Mouse (Mus musculus): Measurements from ENCODE around the gene Hspb1. TPM values are rescaled to one million over a fixed set of nuclear protein-coding genes. Genes with fewer than 3 reads are reported as not detected.

Hspb1 gene
- total and polyA plus RNA-seq, 3 experiments: 1.1 to 3.6 (median 2.6) TPM

- in situ Hi-C loops (cut with MboI; ENCODE audit: low pct_ligation_motif_present, low pct_unique_long_range_greater_than_20kb, low sequenced_read_pairs) (loop anchor here (10.0 kb wide), 1 partner anchor 145 kb away; no protein-coding TSS in a partner anchor), dilution Hi-C loops (cut with MboI; ENCODE audit: extremely low pct_ligation_motif_present, extremely low pct_unique_long_range_greater_than_20kb, low sequenced_read_pairs) (no loop called here)
- Histone ChIP-seq H3K4me1 (ENCODE audit: control insufficient read depth in 1 of 2, insufficient read depth in 2 of 2) (peaks cover 0 to 7% of the 10 kb centered on the region in 2 experiments; a peak in 1 of 4 replicates), H3K4me3 (replicated peaks in 1 of 3; ENCODE audit: low read depth in 2 of 3, low read length in 2 of 3, poor library complexity in 1 of 3) (no peak overlapping the region), H3K36me3 (replicated peaks in 1 of 2; ENCODE audit: control insufficient read depth in 1 of 2, insufficient read depth in 1 of 2, low read length in 1 of 2) (peaks cover 0 to 13% of the 10 kb centered on the region in 2 experiments), H3K27me3 (replicated peaks) (no peaks in the 10 kb centered on the region), H3K4me2 (ENCODE audit: insufficient read depth, low read depth, poor library complexity, severe bottlenecking) (no peak overlapping the region), H3K79me2 (replicated peaks; ENCODE audit: control insufficient read depth, extremely low read depth, insufficient read depth, poor library complexity, severe bottlenecking) (no peaks in the 10 kb centered on the region), H3K9ac (ENCODE audit: insufficient read depth, low read depth) (no peak overlapping the region), H3K27ac (ENCODE audit: insufficient read depth, low read depth) (no peak overlapping the region), H3K9me3 (replicated peaks; ENCODE audit: low read length) (no peaks in the 10 kb centered on the region)
- no peak for DNase-seq (ENCODE audit: extremely low read depth)
- TF ChIP-seq SIN3A (IDR thresholded peaks at IDR 0.05; ENCODE audit: low read length): no peak
- no peak for TF ChIP-seq POLR2A (IDR thresholded peaks at IDR 0.05; ENCODE audit: low read depth, low read length)
- no peak for TF ChIP-seq MAFK (IDR thresholded peaks at IDR 0.05; ENCODE audit: insufficient replicate concordance, low read length)
- no peak for TF ChIP-seq MXI1 (IDR thresholded peaks at IDR 0.05; ENCODE audit: low read depth, low read length)
- no peak for TF ChIP-seq TBP (conservative IDR thresholded peaks at IDR 0.05; ENCODE audit: low read depth, low read length)
- no peak for TF ChIP-seq E2F4 (IDR thresholded peaks at IDR 0.05; ENCODE audit: insufficient replicate concordance, low read depth, low read length)
- no peak for TF ChIP-seq JUN (IDR thresholded peaks at IDR 0.05; ENCODE audit: insufficient read depth, low read depth, low read length)
- TF ChIP-seq TCF12 (IDR thresholded peaks at IDR 0.05; ENCODE audit: low read depth, low read length): no peak
- no peak for TF ChIP-seq USF2 (conservative IDR thresholded peaks at IDR 0.05; ENCODE audit: low read depth, low read length)
- TF ChIP-seq ETS1 (conservative IDR thresholded peaks at IDR 0.05; ENCODE audit: low read depth, low read length): no peak
- TF ChIP-seq EP300 (IDR thresholded peaks at IDR 0.05; ENCODE audit: low read length): no peak
These were observed 12.1 kb downstream of the Hspb1 start for GRCm38 (mm10) chr5:135899833-135900232.

- H3K4me3 ChIP-seq (replicated peaks in 1 of 3; ENCODE audit: low read depth in 2 of 3, low read length in 2 of 3, poor library complexity in 1 of 3): no peak overlapping the region
- no peaks in the 10 kb centered on the region for H3K9me3 ChIP-seq (replicated peaks; ENCODE audit: low read length)
- DNase-seq (ENCODE audit: extremely low read depth): no peak
- in situ Hi-C loops (cut with MboI; ENCODE audit: low pct_ligation_motif_present, low pct_unique_long_range_greater_than_20kb, low sequenced_read_pairs) (no loop called here), dilution Hi-C loops (cut with MboI; ENCODE audit: extremely low pct_ligation_motif_present, extremely low pct_unique_long_range_greater_than_20kb, low sequenced_read_pairs) (no loop called here)
- no peak overlapping the region for H3K4me2 ChIP-seq (ENCODE audit: insufficient read depth, low read depth, poor library complexity, severe bottlenecking)
- no peaks in the 10 kb centered on the region for H3K79me2 ChIP-seq (replicated peaks; ENCODE audit: control insufficient read depth, extremely low read depth, insufficient read depth, poor library complexity, severe bottlenecking)
- no peak overlapping the region for H3K9ac ChIP-seq (ENCODE audit: insufficient read depth, low read depth)
- no peaks in the 10 kb centered on the region for H3K27me3 ChIP-seq (replicated peaks)
- peaks cover 0 to 22% of the 10 kb centered on the region in 2 experiments for H3K36me3 ChIP-seq (replicated peaks in 1 of 2; ENCODE audit: control insufficient read depth in 1 of 2, insufficient read depth in 1 of 2, low read length in 1 of 2)
- H3K4me1 ChIP-seq (ENCODE audit: control insufficient read depth in 1 of 2, insufficient read depth in 2 of 2): peaks cover 0 to 8% of the 10 kb centered on the region in 2 experiments; a peak in 2 of 4 replicates
- no peak overlapping the region for H3K27ac ChIP-seq (ENCODE audit: insufficient read depth, low read depth)
- peak; percentile 37 for TF ChIP-seq RAD21 (IDR thresholded peaks at IDR 0.05; ENCODE audit: low read depth, low read length)
- TF ChIP-seq POLR2AphosphoS2 (IDR thresholded peaks at IDR 0.05; ENCODE audit: low read depth, low read length): no peak
- peak in 1 of 2 experiments; percentile 57; a peak in 2 of 4 replicates for TF ChIP-seq CTCF (conservative IDR thresholded peaks at IDR 0.05 in 1 of 2, IDR thresholded peaks at IDR 0.05 in 1 of 2; ENCODE audit: low read depth in 2 of 2, low read length in 2 of 2)
- no peak for TF ChIP-seq RCOR1 (conservative IDR thresholded peaks at IDR 0.05; ENCODE audit: low read depth, low read length)
These were observed 13.0 kb downstream of the Hspb1 start for GRCm38 (mm10) chr5:135900701-135901100.

Data from CH12.LX (cell line).